Mouse (Mus musculus) hindbrain, embryonic 14.5 days (tissue): ENCODE measurements around the gene Sipa1l2. TPM values are rescaled to one million over a fixed set of nuclear protein-coding genes. Genes with fewer than 3 reads are reported as not detected.
A peak's percentile ranks its signal among the peaks of the same experiment; 100 is the strongest.
"Not testable (repeated sequence)": the region's sequence is repeated elsewhere in the genome, so short reads cannot be mapped to it uniquely, and the experiment has no call there.

Experiments used
- ATAC-seq: fragments of 200-750 bp; cut with Nextera tagmentation; 2 replicates; pipeline ENCODE4 v1.8.0; 2017; ENCODE audit warnings: moderate number of reproducible peaks, mild to moderate bottlenecking, moderate TSS enrichment, moderate library complexity; ENCODE audit not compliant: low FRiP score
- DNase-seq: peaks from one replicate; pipeline ENCODE4 v3.0.0-alpha.2; 2015; ENCODE audit warnings: low spot score
- H3K27ac ChIP-seq: fragments of 300-500 bp; sonication (generic); 2 replicates; pipeline ENCODE4 v1.5.1; 2014; ENCODE audit warnings: mild to moderate bottlenecking, moderate library complexity
- H3K27me3 ChIP-seq: fragments of 300-500 bp; sonication (generic); 2 replicates; pipeline ENCODE4 v1.6.1; 2014; ENCODE audit warnings: mild to moderate bottlenecking, low read length, mixed read lengths; ENCODE audit not compliant: control insufficient read depth, insufficient read depth
- H3K36me3 ChIP-seq: fragments of 300-500 bp; sonication (generic); replicated peaks from 2 replicates; pipeline ENCODE4 v1.6.1; 2014; ENCODE audit not compliant: control insufficient read depth, insufficient read depth
- H3K4me1 ChIP-seq: fragments of 300-500 bp; sonication (generic); replicated peaks from 2 replicates; pipeline ENCODE4 v1.6.1; 2014; ENCODE audit warnings: antibody characterized with exemption, low read length, mixed read lengths; ENCODE audit not compliant: control insufficient read depth, insufficient read depth
- H3K4me2 ChIP-seq: fragments of 300-500 bp; sonication (generic); replicated peaks from 2 replicates; pipeline ENCODE4 v1.6.1; 2014; ENCODE audit warnings: mild to moderate bottlenecking, moderate library complexity
- H3K4me3 ChIP-seq: fragments of 300-500 bp; sonication (generic); replicated peaks from 2 replicates; pipeline ENCODE4 v1.5.1; 2014; ENCODE audit warnings: mild to moderate bottlenecking, low read length
- H3K9ac ChIP-seq: fragments of 300-500 bp; sonication (generic); 2 replicates; pipeline ENCODE4 v1.6.1; 2014
- H3K9me3 ChIP-seq: fragments of 300-500 bp; sonication (generic); 2 replicates; pipeline ENCODE4 v1.6.1; 2016; ENCODE audit warnings: low read length; ENCODE audit not compliant: control insufficient read depth
- WGBS: fragments of 180-500 bp; shearing (Covaris S2); extraction: QIAGEN DNeasy Blood & Tissue Kit; methylation state at CpG from one replicate; pipeline ENCODE4 v1.1.7; 2014; 5-methylcytosine and 5-hydroxymethylcytosine counted together
- polyA plus RNA-seq: library from polyadenylated mRNA; unstranded; fragments of >200 nt; fragmentation: Nextera tagmentation; extraction: Ambion mirVana; gene quantifications from 2 replicates; pipeline ENCODE4 v1.2.1, GENCODE M21; 2014

Gene Sipa1l2
- polyA plus RNA-seq, 1 experiment from 2014 or later, result 22.1 TPM

- H3K9me3 ChIP-seq, result no peaks in the 10 kb centered on the region
- 12% methylated on average over 6 of the region's 6 CpGs for WGBS
- peaks cover 35% of the 10 kb centered on the region for H3K4me1 ChIP-seq
- H3K27ac ChIP-seq, result no peak overlapping the region
- ATAC-seq (no peak), DNase-seq (no peak)
- H3K4me2 ChIP-seq, result no peak overlapping the region
- no peaks in the 10 kb centered on the region for H3K36me3 ChIP-seq
- H3K9ac ChIP-seq, result no peak overlapping the region
- no peaks in the 10 kb centered on the region for H3K27me3 ChIP-seq
- no peak overlapping the region for H3K4me3 ChIP-seq
Measured at GRCm38 (mm10) chr8:125522151-125522550, 47.5 kb downstream of the Sipa1l2 start.

- H3K9me3 ChIP-seq, result no peaks in the 10 kb centered on the region
- no peak for DNase-seq
- ATAC-seq, result no peak
- H3K9ac ChIP-seq, result no peak overlapping the region
- no peaks in the 10 kb centered on the region for H3K27me3 ChIP-seq
- H3K27ac ChIP-seq, result no peak overlapping the region
- H3K4me1 ChIP-seq, result peaks cover 24% of the 10 kb centered on the region
- no peak overlapping the region for H3K4me3 ChIP-seq
- no peaks in the 10 kb centered on the region for H3K36me3 ChIP-seq
- 65% methylated on average over 7 of the region's 7 CpGs for WGBS
- H3K4me2 ChIP-seq, result no peak overlapping the region
Measured at GRCm38 (mm10) chr8:125521087-125521486, 48.5 kb downstream of the Sipa1l2 start.

- H3K4me3 ChIP-seq, H3K9me3 ChIP-seq, H3K27me3 ChIP-seq, H3K36me3 ChIP-seq, ATAC-seq, H3K9ac ChIP-seq, H3K4me2 ChIP-seq, H3K27ac ChIP-seq, DNase-seq: not testable (repeated sequence)
- 89% methylated on average over 2 of the region's 2 CpGs for WGBS
- H3K4me1 ChIP-seq, result peaks cover 18% of the 10 kb centered on the region
Measured at GRCm38 (mm10) chr8:125520308-125520707, 49.3 kb downstream of the Sipa1l2 start.

- H3K4me2 ChIP-seq, result no peak overlapping the region
- no peaks in the 10 kb centered on the region for H3K36me3 ChIP-seq
- ATAC-seq, result no peak
- 70% methylated on average over 4 of the region's 4 CpGs for WGBS
- H3K4me1 ChIP-seq, result peaks cover 20% of the 10 kb centered on the region
- H3K9me3 ChIP-seq, result no peaks in the 10 kb centered on the region
- DNase-seq, result no peak
- no peak overlapping the region for H3K27ac ChIP-seq
- H3K27me3 ChIP-seq, result no peaks in the 10 kb centered on the region
- H3K9ac ChIP-seq, result no peak overlapping the region
- no peak overlapping the region for H3K4me3 ChIP-seq
Measured at GRCm38 (mm10) chr8:125518951-125519350, 50.7 kb downstream of the Sipa1l2 start.

GRCm38 (mm10) chr8:125518301-125518700 is 51.3 kb downstream of the Sipa1l2 start:
- Histone ChIP-seq H3K9me3 (no peaks in the 10 kb centered on the region), H3K4me2 (no peak overlapping the region), H3K27me3 (no peaks in the 10 kb centered on the region)

GRCm38 (mm10) chr8:125517397-125517796 is 52.2 kb downstream of the Sipa1l2 start:
- H3K27me3 ChIP-seq, result no peaks in the 10 kb centered on the region
- H3K27ac ChIP-seq, result no peak overlapping the region
- ATAC-seq (no peak), DNase-seq (no peak)
- no peak overlapping the region for H3K4me2 ChIP-seq
- peaks cover 14% of the 10 kb centered on the region for H3K4me1 ChIP-seq
- H3K4me3 ChIP-seq, result no peak overlapping the region
- 63% methylated on average over 8 of the region's 8 CpGs for WGBS
- no peak overlapping the region for H3K9ac ChIP-seq
- H3K36me3 ChIP-seq, result no peaks in the 10 kb centered on the region
- no peaks in the 10 kb centered on the region for H3K9me3 ChIP-seq

More at GRCm38 (mm10) chr8:125518301-125518700, 51.3 kb downstream of the Sipa1l2 start:
- no peak overlapping the region for H3K4me3 ChIP-seq
- H3K36me3 ChIP-seq, result no peaks in the 10 kb centered on the region
- no peak overlapping the region for H3K27ac ChIP-seq
- no peak overlapping the region for H3K9ac ChIP-seq
- WGBS, result 86% methylated on average over 6 of the region's 6 CpGs
- peaks cover 23% of the 10 kb centered on the region for H3K4me1 ChIP-seq
- ATAC-seq, result no peak
- no peak for DNase-seq

- Histone ChIP-seq H3K27ac (no peak overlapping the region), H3K27me3 (no peaks in the 10 kb centered on the region), H3K4me2 (no peak overlapping the region), H3K4me3 (no peak overlapping the region), H3K9me3 (no peaks in the 10 kb centered on the region), H3K4me1 (peaks cover 9% of the 10 kb centered on the region), H3K9ac (no peak overlapping the region), H3K36me3 (no peaks in the 10 kb centered on the region)
- ATAC-seq (no peak), DNase-seq (no peak)
- 64% methylated on average over 6 of the region's 6 CpGs for WGBS
Measured at GRCm38 (mm10) chr8:125516115-125516905, 53.3 kb downstream of the Sipa1l2 start.

GRCm38 (mm10) chr8:125515665-125516064 is 53.9 kb downstream of the Sipa1l2 start:
- Histone ChIP-seq H3K27ac (no peak overlapping the region), H3K4me1 (peaks cover 13% of the 10 kb centered on the region), H3K9me3 (no peaks in the 10 kb centered on the region), H3K36me3 (no peaks in the 10 kb centered on the region), H3K9ac (no peak overlapping the region), H3K4me3 (no peak overlapping the region), H3K27me3 (no peaks in the 10 kb centered on the region), H3K4me2 (no peak overlapping the region)
- DNase-seq, result no peak
- no peak for ATAC-seq
- WGBS, result 57% methylated on average over 8 of the region's 8 CpGs

- no peak overlapping the region for H3K4me2 ChIP-seq
- H3K36me3 ChIP-seq, result no peaks in the 10 kb centered on the region
- peak overlapping the region; percentile 29 for H3K27ac ChIP-seq
- H3K9ac ChIP-seq, result no peak overlapping the region
- WGBS, result 11% methylated on average over 5 of the region's 5 CpGs
- H3K4me1 ChIP-seq, result peaks cover 29% of the 10 kb centered on the region
- H3K4me3 ChIP-seq, result no peak overlapping the region
- DNase-seq, result no peak
- no peak for ATAC-seq
- H3K27me3 ChIP-seq, result no peaks in the 10 kb centered on the region
- no peaks in the 10 kb centered on the region for H3K9me3 ChIP-seq
Measured at GRCm38 (mm10) chr8:125513935-125514334, 55.7 kb downstream of the Sipa1l2 start.
